Mouse (Mus musculus) ES-Bruce4 (cell line): Measurements from ENCODE around the gene Hoxb6.

Experiments used
- CTCF ChIP-seq: IDR thresholded peaks from one replicate; pipeline ENCODE4 v1.8.1; 2011; ENCODE audit warnings: low read depth, low read length
- EP300 ChIP-seq: IDR thresholded peaks from 2 replicates; pipeline ENCODE4 v1.6.1; 2011; ENCODE audit warnings: low read depth, low read length; ENCODE audit not compliant: insufficient read depth

- no peak for TF ChIP-seq EP300
- no peak for TF ChIP-seq CTCF
Observed at GRCm38 (mm10) chr11:96269869-96270268, 22.4 kb upstream of the Hoxb6 start.
